Mouse (Mus musculus) urinary bladder, postnatal 14 days (tissue): ENCODE measurements at regions not wholly inside any gene's neighbourhood (a gene's known extent, or its start where the extent isn't known, plus 50 kb on each side); places are given as distances from the start of the nearest gene placed in this dataset.

Experiments used
- DNase-seq: peaks from one replicate; pipeline ENCODE4 v3.0.0; 2021; ENCODE audit warnings: low spot score

- DNase-seq = no peak
Measured at GRCm38 (mm10) chr3:115655020-115655419, 59.9 kb downstream of the S1pr1 start.

GRCm38 (mm10) chr3:115652236-115652635 lies 62.6 kb downstream of the S1pr1 start:
- no peak for DNase-seq

DNA sequence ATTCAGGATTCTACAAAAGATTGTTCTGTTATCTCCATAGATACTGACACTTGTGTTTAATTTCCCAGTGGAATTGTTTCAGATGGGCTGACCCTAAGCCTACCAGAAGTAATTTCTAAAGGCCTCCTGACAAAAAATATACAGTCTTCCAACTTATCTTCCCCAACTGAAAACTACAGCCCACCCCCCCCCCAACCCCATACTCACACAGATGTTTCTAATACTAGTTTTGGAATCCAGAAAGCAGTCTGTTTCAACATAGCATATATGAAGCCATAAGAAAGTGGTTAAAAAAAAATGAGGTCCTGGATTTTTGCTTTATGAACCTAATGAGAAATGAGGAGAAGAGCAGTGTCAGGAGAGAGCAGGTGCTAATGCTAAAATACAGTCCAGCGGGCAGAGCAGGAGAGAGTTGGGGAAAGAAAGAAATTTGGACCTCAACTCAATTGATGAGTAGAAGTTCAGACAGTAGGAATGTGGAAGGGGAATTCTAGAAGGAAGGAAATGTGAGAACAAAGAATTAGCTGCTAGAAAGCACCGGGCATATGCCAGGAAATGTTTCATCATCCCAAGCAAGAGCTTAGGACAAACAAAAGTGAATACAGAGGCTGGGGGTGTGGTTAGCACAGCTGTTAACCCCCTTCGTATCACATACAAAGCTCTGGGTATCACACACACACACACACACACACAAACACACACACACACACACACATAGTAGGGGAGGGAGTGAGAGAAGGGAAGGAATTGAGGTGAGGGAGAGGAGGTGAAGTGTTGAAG lies 65.3 kb downstream of the S1pr1 start:
- DNase-seq = no peak

DNA sequence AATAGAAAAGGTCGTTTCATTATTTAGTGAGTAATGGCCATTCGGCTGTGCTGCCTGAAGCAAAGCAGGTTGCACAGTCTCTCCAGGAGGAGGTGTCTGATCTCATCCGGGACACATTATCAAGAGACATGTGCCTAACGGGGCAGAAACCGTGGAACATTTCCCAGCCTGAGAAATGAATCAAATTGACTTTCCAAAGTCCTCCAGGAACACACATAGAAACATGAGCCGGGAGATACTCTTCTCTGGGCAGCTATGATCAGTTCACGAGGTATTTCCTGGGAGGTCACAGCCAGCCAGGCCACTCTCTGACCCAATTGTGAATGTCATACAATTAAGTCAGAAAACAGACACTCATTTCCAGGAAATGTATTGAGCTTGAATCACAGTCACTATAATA lies 67.9 kb downstream of the S1pr1 start:
- DNase-seq = no peak

DNA sequence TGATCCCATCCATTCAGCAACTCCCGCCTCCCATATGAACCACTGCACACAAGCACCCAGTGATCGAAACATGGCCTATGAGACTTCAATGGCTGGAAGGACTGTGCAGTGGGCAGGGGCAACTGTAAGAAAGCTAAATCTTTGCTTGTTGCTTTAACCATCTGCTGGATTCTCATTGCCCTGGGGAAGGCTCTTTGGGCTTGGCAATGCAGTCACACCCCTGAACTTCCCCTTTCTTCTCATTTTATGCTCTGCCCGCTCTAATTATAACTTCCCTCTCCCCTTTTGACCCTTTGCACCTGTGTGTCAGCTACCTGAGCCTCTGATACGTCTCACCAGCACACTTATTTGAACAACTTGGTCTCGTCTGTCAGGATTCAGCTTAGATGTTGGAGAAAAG lies 70.6 kb downstream of the S1pr1 start:
- DNase-seq = no peak

- DNase-seq = peak; percentile 82
Measured at GRCm38 (mm10) chr3:115642846-115643260, 72.0 kb downstream of the S1pr1 start.

DNA sequence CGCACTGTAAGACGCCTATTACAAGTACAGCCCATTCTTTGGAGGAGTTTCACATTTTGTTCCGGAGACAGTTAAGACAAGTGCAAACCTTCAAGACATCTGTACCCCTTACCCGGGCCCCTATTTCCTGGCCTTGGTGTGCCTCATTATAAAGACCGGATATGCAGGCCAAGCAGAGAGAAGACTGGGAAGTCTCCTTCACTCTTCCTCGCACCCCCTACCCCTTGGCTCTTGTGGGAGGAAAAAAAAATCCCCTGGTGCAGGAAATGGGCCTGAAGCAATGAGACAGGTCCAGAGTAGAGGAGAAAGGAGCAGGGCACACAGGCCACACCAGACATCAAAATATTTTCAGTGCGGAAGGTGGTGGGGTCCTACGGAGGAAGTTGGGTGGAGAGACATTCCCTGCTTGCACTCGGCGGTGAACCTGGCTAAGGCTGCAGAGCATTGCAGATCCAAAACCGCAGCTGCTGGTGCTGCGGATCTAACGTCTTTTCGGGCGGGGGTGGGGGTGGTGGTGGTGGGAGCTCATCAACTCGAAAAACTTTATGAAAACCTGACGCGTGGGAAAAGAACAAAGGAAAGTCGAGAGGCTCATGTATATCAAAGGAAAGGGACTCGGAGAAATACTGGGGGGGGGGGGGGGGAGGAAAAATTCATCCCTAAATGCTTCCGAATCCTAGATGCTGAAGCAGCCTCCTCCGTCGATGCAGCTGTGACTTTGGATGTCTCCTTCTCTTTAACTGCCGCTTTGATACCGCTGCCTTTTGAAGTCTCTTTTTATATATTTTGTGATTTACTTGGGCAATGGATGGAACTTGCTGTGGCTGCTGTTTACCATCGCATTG lies 72.6 kb downstream of the S1pr1 start:
- DNase-seq = no peak

DNA sequence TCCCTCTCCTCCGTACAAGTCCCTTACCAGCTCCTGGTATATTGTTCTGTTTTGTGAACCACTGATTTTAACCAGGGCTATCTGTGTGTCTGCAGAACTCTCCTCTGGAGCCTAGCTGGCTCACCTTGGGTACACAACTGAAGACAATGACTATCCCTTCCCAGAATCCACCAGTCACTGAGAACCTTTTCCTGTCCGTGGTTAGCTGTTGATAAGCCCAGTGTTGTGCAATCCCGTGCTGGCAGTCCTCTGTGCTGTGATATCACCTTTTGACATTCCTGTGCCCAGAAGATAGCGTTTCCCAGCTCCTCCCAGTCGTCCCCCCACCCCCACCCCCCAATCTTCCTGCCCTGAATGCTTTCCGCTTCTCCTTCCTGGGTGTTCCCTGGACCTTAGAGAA lies 73.5 kb downstream of the S1pr1 start:
- peak; percentile 10 for DNase-seq

DNA sequence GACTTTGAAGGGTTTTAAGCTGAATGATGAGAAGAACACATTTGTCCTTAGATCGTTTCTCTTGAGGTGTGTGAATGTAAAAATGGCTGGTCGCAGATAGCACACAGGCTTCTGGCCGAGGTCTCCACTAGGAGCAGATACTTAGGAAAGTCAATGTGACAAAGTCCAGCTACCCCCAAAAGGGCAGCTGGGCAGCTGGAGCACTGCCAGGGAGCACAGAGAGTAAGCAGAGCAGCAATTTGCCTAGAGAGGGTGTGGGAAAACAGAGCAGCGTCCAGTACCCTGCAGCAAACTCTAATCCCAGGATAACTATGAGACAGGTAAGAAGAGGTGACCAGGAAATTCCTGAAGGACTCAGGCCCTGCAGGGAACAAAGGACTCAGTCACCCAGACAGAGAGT lies 79.4 kb downstream of the S1pr1 start:
- no peak for DNase-seq

GRCm38 (mm10) chr3:115635081-115635480 lies 79.8 kb downstream of the S1pr1 start:
- no peak for DNase-seq

DNA sequence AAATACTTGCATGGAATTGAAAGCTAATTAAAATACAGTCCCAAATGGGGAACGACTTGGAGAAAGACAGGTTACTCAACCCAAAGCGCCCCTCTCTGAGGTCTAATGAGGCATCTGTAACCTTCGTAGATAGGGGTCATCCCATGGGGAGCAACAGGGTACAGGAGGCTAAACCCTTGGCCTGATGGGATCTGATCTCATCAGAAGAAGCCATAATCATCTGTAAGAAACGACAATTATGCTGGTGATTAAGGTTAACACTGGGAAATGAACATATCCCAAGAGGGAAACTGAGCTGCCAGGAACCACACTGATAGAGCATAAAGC lies 82.5 kb downstream of the S1pr1 start:
- DNase-seq = no peak

- no peak for DNase-seq
Measured at GRCm38 (mm10) chr3:115631573-115632416, 83.1 kb downstream of the S1pr1 start.

DNA sequence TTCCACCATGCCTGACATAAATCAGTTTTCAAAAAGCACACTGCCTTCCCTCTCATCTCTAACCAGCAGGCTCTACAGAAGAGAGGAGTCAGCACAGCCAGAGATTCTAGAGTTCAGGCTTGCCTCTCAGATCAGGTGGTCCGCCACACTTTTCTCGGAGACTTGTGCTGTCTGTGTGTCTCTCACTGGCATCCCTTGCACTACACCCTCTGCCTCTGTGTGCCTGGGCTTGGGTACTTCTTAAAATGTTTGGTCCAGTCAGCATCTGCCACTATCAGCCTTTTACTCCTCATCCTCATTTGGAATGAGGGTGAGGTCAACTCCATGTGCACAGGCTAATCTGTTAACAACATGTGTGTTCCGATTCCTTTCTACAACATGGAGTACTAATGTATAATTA lies 92.0 kb downstream of the S1pr1 start:
- no peak for DNase-seq

DNA sequence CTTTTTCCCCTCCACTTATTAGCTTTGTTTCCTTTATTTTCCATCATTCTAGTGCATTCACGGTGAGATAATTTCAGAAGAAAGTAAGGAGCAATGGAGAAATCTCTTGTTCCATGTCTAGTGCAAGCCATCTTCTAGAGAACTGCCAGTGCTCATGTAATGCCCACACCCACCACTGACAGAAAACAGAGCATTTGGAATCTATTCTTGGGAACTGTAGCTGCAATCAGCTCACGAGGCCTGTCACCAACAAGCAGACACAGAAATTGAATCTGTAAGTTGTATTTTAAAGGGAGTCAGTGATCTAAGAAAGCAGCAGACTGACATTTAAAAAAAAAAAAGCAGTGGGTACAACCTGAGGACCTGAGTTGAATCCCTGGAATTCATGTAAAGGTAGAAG lies 92.6 kb downstream of the S1pr1 start:
- DNase-seq = no peak

DNA sequence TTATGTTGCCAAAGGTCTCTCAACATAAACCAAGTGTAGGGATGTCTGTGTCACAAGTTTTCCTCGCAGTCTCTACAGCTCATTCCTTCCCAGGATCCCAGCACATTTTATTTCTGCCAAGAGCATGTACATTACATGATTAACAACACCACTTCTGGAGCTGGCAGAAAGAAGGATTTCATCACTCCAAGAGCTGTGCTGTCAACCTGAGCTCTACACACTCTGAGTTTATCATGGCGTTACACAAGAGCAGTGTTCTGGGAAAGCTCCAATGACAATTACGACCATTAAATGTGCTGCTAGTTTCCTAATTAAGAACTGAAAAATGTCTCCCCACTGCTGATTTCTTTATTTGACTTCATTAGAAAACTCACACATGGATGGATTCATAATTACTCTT lies 94.9 kb downstream of the S1pr1 start:
- DNase-seq = no peak

GRCm38 (mm10) chr3:115615994-115616598 lies 98.8 kb downstream of the S1pr1 start:
- DNase-seq = no peak

DNA sequence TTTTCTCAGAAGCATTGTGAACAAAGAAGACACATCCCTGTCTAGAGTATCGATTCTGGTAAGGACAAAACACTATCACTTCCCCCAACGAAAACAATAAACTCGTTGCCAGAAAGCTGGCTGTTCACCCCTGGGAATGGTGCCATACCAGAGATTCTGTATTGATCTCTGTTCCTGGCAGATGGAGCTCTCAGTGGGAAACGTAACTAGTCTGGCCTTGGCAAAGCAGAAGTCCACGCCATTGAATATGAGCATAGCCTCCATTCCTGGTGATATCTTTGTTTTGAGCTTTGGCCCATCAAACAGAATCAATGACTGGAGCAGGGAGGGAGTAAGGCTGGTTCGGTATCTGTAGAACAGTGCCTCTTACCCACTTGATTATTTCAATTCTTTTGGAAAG lies 102.0 kb downstream of the S1pr1 start:
- no peak for DNase-seq

DNA sequence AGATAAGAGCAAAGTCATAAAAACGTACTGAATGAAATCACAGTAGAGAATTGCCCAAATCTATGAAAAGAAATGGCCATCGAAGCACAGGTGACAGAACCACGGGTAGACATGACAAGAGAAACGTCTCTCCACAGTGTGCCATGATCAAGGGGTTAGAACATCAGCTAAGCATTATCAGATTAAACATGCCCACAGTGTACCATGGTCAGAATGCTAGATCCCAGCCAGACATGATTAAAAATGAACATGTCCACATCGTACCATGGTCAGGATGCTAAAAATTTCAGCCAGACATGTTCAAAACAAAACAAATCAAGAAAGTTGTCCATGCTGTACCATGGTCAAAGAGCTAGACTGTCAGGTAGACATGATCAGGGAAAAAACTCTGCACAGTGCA lies 106.8 kb downstream of the S1pr1 start:
- no peak for DNase-seq

- DNase-seq = no peak
Measured at GRCm38 (mm10) chr3:115604734-115605279, 110.1 kb downstream of the S1pr1 start.

- no peak for DNase-seq
Measured at GRCm38 (mm10) chr3:115604267-115604666, 110.6 kb downstream of the S1pr1 start.

DNA sequence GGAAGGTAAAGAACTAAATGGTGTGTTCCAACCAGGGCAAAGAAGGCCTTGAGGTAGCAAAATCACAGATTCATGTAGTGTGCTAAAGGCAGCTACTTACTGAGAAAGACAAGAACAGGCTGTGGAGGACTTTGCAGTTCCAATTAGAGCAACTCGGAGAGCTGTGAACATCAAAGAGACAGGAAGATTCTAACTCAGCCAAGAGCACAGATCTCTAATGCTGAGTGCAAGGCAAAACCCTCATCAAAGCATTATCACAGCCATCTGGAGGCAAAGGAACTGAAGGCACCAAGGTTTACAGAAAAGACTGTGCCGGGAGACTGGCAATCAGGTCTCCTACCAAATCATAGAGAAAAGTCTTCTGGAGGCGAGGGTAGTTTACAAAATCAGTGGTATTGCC lies 111.1 kb downstream of the S1pr1 start:
- no peak for DNase-seq

DNA sequence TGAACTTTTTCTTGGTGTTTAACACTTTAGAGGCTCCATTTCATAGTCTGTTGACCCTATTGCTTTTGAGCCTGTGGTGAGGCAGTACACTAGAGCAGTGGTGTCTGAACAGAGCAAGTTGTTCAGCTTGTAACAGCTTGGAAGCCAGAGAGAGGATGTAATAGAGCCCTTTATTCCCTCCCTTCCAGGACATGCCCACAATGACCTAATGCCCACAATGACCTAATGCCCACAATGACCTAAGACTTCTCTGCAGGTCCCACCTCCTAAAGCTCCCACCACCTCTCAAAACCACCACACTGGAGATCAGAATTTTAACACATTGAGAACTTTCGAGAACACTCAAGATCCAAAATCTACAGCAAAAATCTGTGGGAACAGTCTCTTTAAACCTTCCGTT lies 115.6 kb downstream of the S1pr1 start:
- DNase-seq = no peak
